Mouse (Mus musculus) MEL (cell line): ENCODE results near the gene Maml3.

ENCODE experiments used
- CTCF ChIP-seq, 3 experiments: IDR thresholded peaks in 2 of 3; conservative IDR thresholded peaks in 1 of 3; 2 replicates each; pipeline ENCODE4 v1.5.1; 2011 to 2012; ENCODE audit warnings: low read length in 3 of 3, low read depth in 2 of 3, mild to moderate bottlenecking in 2 of 3, improper control_type of control experiment in 1 of 3, inconsistent platforms in 1 of 3, mixed read lengths in 1 of 3, moderate library complexity in 1 of 3; ENCODE audit not compliant: control insufficient read depth in 1 of 3, insufficient read depth in 1 of 3, poor library complexity in 1 of 3, severe bottlenecking in 1 of 3
- E2F4 ChIP-seq: IDR thresholded peaks from 2 replicates; pipeline ENCODE4 v1.6.1; 2011; ENCODE audit warnings: low read depth, low read length, improper control_type of control experiment, borderline replicate concordance
- ETS1 ChIP-seq: IDR thresholded peaks from 2 replicates; pipeline ENCODE4 v1.6.1; 2012; ENCODE audit warnings: low read depth, mild to moderate bottlenecking, inconsistent platforms, low read length, improper control_type of control experiment, moderate library complexity
- JUND ChIP-seq: IDR thresholded peaks from 2 replicates; pipeline ENCODE4 v1.6.1; 2011; ENCODE audit warnings: low read depth, mild to moderate bottlenecking, improper control_type of control experiment, low read length
- MAX ChIP-seq: IDR thresholded peaks from 2 replicates; pipeline ENCODE4 v1.6.1; 2011; ENCODE audit warnings: low read length, improper control_type of control experiment
- MAZ ChIP-seq: IDR thresholded peaks from 2 replicates; pipeline ENCODE4 v1.6.1; 2012; ENCODE audit warnings: low read depth, mild to moderate bottlenecking, inconsistent platforms, low read length, improper control_type of control experiment
- MXI1 ChIP-seq: IDR thresholded peaks from 2 replicates; pipeline ENCODE4 v1.6.1; 2011; ENCODE audit warnings: mild to moderate bottlenecking, low read depth, low read length, improper control_type of control experiment
- NELFE ChIP-seq: IDR thresholded peaks from 2 replicates; pipeline ENCODE4 v1.6.1; 2011; ENCODE audit warnings: low read depth, low read length, improper control_type of control experiment
- POLR2A ChIP-seq, 2 experiments: IDR thresholded peaks; 2 replicates each; pipeline ENCODE4 v1.6.1; 2011 to 2012; ENCODE audit warnings: low read length in 2 of 2, mild to moderate bottlenecking in 2 of 2, control low read depth in 1 of 2, improper control_type of control experiment in 1 of 2, low read depth in 1 of 2, moderate library complexity in 1 of 2; ENCODE audit not compliant: control insufficient read depth in 1 of 2, insufficient read depth in 1 of 2, poor library complexity in 1 of 2
- RCOR1 ChIP-seq: IDR thresholded peaks from 2 replicates; pipeline ENCODE4 v1.6.1; 2012; ENCODE audit warnings: low read depth, mild to moderate bottlenecking, inconsistent platforms, low read length, improper control_type of control experiment
- TBP ChIP-seq: IDR thresholded peaks from 2 replicates; pipeline ENCODE4 v1.8.0; 2011; ENCODE audit warnings: low read depth, low read length, improper control_type of control experiment
- USF2 ChIP-seq, 2 experiments: IDR thresholded peaks; 2 replicates each; pipeline ENCODE4 v1.6.1; 2011 to 2012; ENCODE audit warnings: improper control_type of control experiment in 2 of 2, low read length in 2 of 2, borderline replicate concordance in 1 of 2, inconsistent platforms in 1 of 2, low read depth in 1 of 2, mild to moderate bottlenecking in 1 of 2; ENCODE audit not compliant: insufficient read depth in 1 of 2
- ZC3H11A ChIP-seq: IDR thresholded peaks from 2 replicates; pipeline ENCODE4 v1.6.1; 2012; ENCODE audit warnings: low read depth, mild to moderate bottlenecking, inconsistent platforms, low read length, improper control_type of control experiment
- ZKSCAN1 ChIP-seq: IDR thresholded peaks from 2 replicates; pipeline ENCODE4 v1.6.1; 2012; ENCODE audit warnings: low read depth, mild to moderate bottlenecking, inconsistent platforms, low read length, improper control_type of control experiment, moderate library complexity

DNA sequence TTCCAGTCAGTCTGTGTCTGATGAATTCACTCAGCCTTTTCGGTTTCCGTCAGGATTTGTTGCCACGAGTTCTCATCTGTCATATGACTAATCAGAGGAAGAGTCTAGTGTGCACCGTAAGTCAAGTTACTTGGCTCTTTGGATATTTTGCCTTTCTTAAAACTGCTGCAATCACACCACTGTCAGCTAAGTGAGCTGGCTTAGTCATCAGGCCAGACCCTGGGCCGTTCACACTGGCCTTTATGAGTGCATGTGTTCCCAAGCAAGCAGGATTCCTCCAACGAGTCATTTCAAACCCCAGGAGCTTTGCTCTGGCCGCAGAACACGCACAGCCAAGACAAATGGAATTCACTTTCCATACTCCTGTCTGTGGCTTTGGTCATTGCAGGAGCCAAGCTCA, 161.2 kb downstream of the Maml3 start:
- no peak for TF ChIP-seq MXI1
- TF ChIP-seq ZC3H11A = no peak
- TF ChIP-seq RCOR1 = no peak
- TF ChIP-seq POLR2A (IDR thresholded peaks at IDR 0.05; ENCODE audit: control insufficient read depth in 1 of 2, insufficient read depth in 1 of 2, low read depth in 1 of 2, low read length in 2 of 2, poor library complexity in 1 of 2) = no peak
- no peak for TF ChIP-seq TBP
- no peak for TF ChIP-seq MAZ
- TF ChIP-seq ETS1 = no peak
- no peak for TF ChIP-seq JUND
- no peak for TF ChIP-seq CTCF (IDR thresholded peaks at IDR 0.05 in 2 of 3, conservative IDR thresholded peaks at IDR 0.05 in 1 of 3; ENCODE audit: control insufficient read depth in 1 of 3, insufficient read depth in 1 of 3, low read depth in 2 of 3, low read length in 3 of 3, poor library complexity in 1 of 3, severe bottlenecking in 1 of 3)
- no peak for TF ChIP-seq MAX
- no peak for TF ChIP-seq NELFE
- no peak for TF ChIP-seq USF2 (IDR thresholded peaks at IDR 0.05; ENCODE audit: borderline replicate concordance in 1 of 2, insufficient read depth in 1 of 2, low read depth in 1 of 2, low read length in 2 of 2)
- no peak for TF ChIP-seq E2F4
- TF ChIP-seq ZKSCAN1 = no peak
